Mouse (Mus musculus) thymus, postnatal 25 days (tissue): ENCODE measurements around the gene Shmt1.
A peak's percentile ranks its signal among the peaks of the same experiment; 100 is the strongest.

Experiments
- DNase-seq: peaks from one replicate; pipeline ENCODE4 v3.0.0; 2022

Shmt1 gene

DNA sequence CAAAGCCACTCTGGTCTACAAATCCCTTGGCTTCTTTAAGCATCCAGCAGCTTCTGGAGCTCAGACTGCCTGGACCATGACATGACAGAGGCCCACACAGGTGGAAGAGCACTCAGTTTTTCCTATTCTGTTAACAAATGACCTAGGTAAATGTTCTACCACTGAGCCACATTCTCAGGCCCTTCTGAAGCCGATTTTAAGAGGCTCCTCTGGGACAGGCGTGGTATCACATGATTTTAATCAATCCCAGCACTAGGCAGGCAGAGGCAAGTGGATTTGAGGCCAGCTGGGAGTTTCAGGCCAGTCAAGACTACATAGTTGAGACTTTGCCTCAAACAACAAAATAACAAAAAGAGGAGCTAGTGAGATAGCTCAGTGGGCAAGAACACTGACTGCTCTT is 21.0 kb downstream of the Shmt1 start:
- DNase-seq, result no peak

- DNase-seq, result no peak
Observed at GRCm38 (mm10) chr11:60787595-60787994, 23.9 kb downstream of the Shmt1 start.

- DNase-seq, result no peak
Observed at GRCm38 (mm10) chr11:60784179-60784922, 27.2 kb downstream of the Shmt1 start.

- DNase-seq, result no peak
Observed at GRCm38 (mm10) chr11:60779673-60780189, 31.8 kb downstream of the Shmt1 start.

DNA sequence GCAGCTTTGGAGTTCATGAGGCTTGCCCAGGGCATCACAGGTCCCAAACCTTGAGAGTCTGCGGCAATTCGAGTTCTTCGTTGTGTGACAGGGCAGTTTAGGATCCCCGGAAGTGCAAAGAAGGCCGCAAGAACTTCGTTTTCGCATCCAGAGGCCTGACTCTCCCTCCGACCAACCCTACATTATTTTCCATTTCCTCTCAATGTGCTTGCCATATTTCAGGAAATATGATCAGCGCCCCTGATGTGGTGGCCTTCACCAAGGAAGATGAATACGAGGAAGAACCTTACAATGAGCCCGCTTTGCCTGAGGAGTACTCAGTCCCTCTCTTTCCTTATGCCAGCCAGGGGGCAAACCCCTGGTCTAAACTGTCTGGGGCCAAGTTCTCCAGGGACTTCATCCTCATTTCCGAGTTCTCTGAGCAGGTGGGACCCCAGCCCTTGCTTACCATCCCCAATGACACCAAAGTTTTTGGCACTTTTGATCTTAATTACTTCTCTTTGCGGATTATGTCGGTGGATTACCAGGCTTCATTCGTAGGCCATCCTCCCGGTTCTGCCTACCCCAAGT is 33.6 kb downstream of the Shmt1 start:
- DNase-seq, result no peak

DNA sequence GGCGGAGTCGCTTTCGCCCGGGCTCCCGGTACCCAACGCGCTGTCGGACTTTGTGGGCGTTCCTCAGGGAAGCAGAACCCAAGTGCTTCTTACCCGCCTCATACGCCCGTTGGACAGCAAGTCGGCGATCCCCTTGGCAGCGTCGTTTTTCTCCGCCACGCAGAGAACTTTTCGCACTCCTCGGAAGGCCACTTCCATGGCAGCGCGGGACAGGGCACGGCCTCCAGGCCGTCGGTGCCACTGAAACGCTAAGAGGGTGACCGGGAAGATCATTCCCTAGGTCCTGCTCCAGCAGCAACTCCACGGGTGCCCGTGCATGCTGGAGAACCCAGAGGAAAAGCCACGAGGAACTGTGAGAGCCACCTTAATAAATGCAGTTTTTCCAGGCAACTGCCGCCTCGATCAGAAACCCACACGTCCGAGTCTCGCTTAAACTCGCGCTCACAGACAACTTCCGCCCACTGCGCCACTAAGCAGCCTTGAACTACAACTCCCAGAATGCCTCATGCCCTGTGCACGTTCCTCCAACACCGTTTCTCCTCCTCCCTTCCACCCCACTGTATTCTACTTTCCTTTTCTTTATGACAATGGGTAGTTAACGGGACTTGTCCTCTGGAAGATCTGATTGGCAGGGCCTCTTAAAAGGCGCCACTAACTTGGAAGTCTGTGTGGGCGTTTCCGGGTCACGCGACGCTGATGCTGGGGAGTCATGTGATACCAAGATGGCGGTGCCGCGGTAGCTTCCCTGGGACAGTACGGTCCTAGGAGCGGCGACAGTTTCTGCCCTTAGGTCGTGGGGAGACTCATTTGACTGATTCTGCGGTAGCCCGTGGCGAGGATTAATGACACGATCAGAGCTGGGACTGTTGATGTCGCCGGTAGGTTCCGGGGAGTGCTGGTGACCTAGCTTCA is 34.4 kb downstream of the Shmt1 start, which contains the start of the genes Top3a and Smcr8:
Gene Top3a, minus strand, starts transcription at position 537 of the 912 bp plus-strand sequence.
Gene Smcr8, plus strand, starts transcription at position 696 of the 912 bp plus-strand sequence.
- peak; percentile 83 for DNase-seq

- peak; percentile 4 for DNase-seq
Observed at GRCm38 (mm10) chr11:60776107-60776828, 35.2 kb downstream of the Shmt1 start.

- no peak for DNase-seq
Observed at GRCm38 (mm10) chr11:60775578-60775977, 35.9 kb downstream of the Shmt1 start.

DNA sequence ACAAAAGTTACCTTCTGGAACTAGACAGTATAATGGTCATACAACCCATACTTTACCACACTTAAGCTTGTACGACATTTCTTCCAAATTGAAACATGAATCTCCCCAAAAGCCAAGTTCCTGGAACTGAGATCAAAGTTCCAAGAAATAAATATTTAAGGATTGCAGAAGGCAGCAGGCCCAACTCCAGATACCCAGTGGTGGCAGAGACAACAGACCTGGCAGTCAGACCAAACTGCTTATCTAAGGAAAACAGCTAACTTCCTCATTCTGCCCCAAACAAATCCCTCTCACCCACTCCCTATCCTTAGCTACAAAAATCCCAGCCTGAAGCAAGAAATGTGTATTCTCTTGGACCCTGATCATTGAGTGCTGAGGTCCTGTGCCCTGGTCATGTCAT is 36.7 kb downstream of the Shmt1 start:
- no peak for DNase-seq

DNA sequence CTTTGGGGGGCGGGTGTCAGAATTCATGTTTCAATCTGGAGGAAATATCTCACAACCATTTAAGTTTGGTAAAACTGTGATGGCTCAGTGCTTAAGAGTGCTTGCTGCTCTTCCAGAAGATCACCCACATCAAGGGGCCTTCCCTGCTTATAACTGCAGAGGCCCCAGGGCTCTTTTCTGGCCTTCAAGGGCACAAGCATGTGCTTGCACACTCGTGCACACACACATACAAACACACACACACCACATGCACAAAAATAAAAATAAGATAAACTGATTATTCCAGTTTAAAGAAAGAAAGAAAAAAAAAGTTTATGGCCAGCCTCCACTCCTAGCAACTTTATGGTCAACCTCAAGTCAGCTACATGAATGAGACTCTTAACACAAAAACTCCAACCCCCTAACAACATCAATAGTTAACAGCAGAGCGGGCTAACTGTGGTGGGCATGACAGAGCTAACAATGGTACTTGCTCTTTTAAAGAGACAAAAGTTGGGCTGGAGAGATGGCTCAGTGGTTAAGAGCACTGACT is 37.3 kb downstream of the Shmt1 start:
- DNase-seq, result no peak

GRCm38 (mm10) chr11:60772161-60772560 is 39.4 kb downstream of the Shmt1 start:
- DNase-seq, result no peak

DNA sequence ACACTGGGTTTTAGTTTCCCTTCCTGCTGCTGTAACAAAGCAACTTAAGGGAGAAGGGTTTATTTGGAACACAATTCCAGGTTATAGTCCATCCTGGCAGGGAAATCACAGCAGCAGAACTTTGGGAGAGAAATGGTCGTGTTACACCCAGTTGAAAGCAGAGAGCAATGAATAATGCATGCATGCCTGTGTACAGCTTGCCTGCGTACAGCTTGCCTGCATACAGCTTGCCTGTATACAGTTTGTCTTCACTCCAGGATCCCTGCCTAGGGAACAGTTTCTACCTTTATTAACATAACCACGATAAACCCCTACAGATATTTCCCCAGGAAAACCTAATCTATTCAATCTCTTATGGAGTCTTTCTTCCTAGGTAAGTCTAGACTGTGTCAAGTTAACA is 40.7 kb downstream of the Shmt1 start:
- DNase-seq, result no peak

GRCm38 (mm10) chr11:60769322-60769721 is 42.2 kb downstream of the Shmt1 start:
- DNase-seq, result no peak

- no peak for DNase-seq
Observed at GRCm38 (mm10) chr11:60766969-60767368, 44.5 kb downstream of the Shmt1 start.

- no peak for DNase-seq
Observed at GRCm38 (mm10) chr11:60761681-60762080, 49.8 kb downstream of the Shmt1 start.

DNA sequence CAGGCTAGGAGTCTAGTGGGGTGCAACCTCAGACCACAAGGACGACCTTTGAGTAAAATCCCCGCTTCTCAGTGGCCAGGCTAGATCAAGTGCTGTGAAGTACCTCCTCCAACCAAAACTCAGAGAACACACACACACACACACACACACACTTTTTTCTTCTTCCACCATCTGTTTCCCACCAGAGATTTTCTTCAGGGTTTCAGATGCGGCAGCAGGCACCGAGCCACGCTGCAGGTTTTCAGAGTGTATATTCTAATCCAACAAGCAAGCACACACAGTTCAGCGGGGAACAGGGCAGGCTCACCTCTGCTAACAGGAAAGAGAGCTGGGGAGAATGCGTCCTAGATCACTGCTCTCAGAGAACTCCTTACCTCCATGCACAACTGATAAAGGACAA is 55.9 kb downstream of the Shmt1 start:
- DNase-seq, result no peak

DNA sequence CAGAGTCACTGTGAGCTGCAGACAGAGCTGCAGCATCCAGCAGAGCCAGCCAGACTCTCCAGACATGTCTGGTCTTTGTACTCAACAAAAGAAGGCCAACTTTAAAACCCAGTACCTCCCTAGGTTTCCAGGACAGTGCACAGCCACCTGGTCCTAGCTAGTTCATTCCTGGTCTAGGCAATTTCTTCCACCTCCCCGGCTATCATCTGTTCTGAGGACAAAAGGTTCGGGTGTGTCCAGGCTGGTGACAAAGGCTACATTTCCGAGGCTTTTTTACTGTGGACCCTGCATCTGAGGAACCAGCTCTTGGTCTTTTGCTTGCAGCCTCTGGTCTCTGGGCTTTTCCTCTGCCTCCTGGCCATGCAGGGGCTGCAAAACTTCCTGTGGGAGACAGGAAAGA is 71.2 kb downstream of the Shmt1 start:
- no peak for DNase-seq
